Mouse (Mus musculus) brain, embryonic 18.5 days (tissue): ENCODE results near the gene Zfp282.
A peak's percentile ranks its signal among the peaks of the same experiment; 100 is the strongest.
"Not testable (repeated sequence)": the region's sequence is repeated elsewhere in the genome, so short reads cannot be mapped to it uniquely, and the experiment has no call there.

Source experiments
- DNase-seq: peaks from one replicate; pipeline ENCODE4 v3.0.0-alpha.2; 2012; ENCODE audit warnings: low read depth, low spot score

The Zfp282 gene

GRCm38 (mm10) chr6:47877058-47877457, at the start of gene Zfp282:
Gene Zfp282 (plus strand): TSS chr6:47877204.
- DNase-seq = no peak

- no peak for DNase-seq
Observed at GRCm38 (mm10) chr6:47827462-47827861, 49.5 kb upstream of the Zfp282 start.

- DNase-seq = no peak
Observed at GRCm38 (mm10) chr6:47828950-47829349, 48.1 kb upstream of the Zfp282 start.

GRCm38 (mm10) chr6:47830104-47831078, 46.6 kb upstream of the Zfp282 start, which contains the start of gene Zfp786:
Gene Zfp786 (minus strand): TSS chr6:47830867.
- DNase-seq = peak; percentile 73

- no peak for DNase-seq
Observed at GRCm38 (mm10) chr6:47832220-47832619, 44.8 kb upstream of the Zfp282 start.

- DNase-seq = peak; percentile 81
Observed at GRCm38 (mm10) chr6:47835482-47835983, 41.5 kb upstream of the Zfp282 start, which contains the start of gene Zfp398. Gene Zfp398 (plus strand): TSS chr6:47835661.

- peak; percentile 12 for DNase-seq
Observed at GRCm38 (mm10) chr6:47835984-47836521, 41.0 kb upstream of the Zfp282 start.

- no peak for DNase-seq
Observed at GRCm38 (mm10) chr6:47837630-47838029, 39.4 kb upstream of the Zfp282 start.

- DNase-seq = no peak
Observed at GRCm38 (mm10) chr6:47841077-47841476, 35.9 kb upstream of the Zfp282 start.

GRCm38 (mm10) chr6:47841831-47842230, 35.2 kb upstream of the Zfp282 start:
- DNase-seq = no peak

GRCm38 (mm10) chr6:47842337-47842736, 34.7 kb upstream of the Zfp282 start:
- DNase-seq = no peak

- no peak for DNase-seq
Observed at GRCm38 (mm10) chr6:47845779-47846178, 31.2 kb upstream of the Zfp282 start.

GRCm38 (mm10) chr6:47857241-47857640, 19.8 kb upstream of the Zfp282 start:
- DNase-seq = no peak

GRCm38 (mm10) chr6:47857729-47858128, 19.3 kb upstream of the Zfp282 start:
- not testable (repeated sequence) for DNase-seq

- DNase-seq = no peak
Observed at GRCm38 (mm10) chr6:47872266-47872665, 4.7 kb upstream of the Zfp282 start.

- DNase-seq = peak; percentile 67
Observed at GRCm38 (mm10) chr6:47877461-47878132, 593 bp downstream of the Zfp282 start.

GRCm38 (mm10) chr6:47878133-47878514, 1.1 kb downstream of the Zfp282 start:
- DNase-seq = peak; percentile 8

GRCm38 (mm10) chr6:47878593-47878992, 1.6 kb downstream of the Zfp282 start:
- no peak for DNase-seq

GRCm38 (mm10) chr6:47879049-47879716, 2.2 kb downstream of the Zfp282 start:
- DNase-seq = no peak

- DNase-seq = no peak
Observed at GRCm38 (mm10) chr6:47880166-47880565, 3.2 kb downstream of the Zfp282 start.

- DNase-seq = no peak
Observed at GRCm38 (mm10) chr6:47888812-47889383, 11.9 kb downstream of the Zfp282 start.
